Mouse (Mus musculus) limb, embryonic 13.5 days (tissue): ENCODE data around the gene Mfsd4b2. TPM values are rescaled to one million over a fixed set of nuclear protein-coding genes. Genes with fewer than 3 reads are reported as not detected.
"Not testable (repeated sequence)": the region's sequence is repeated elsewhere in the genome, so short reads cannot be mapped to it uniquely, and the experiment has no call there.

Experiments
- ATAC-seq: fragments of 200-750 bp; cut with Nextera tagmentation; 2 replicates; pipeline ENCODE4 v1.8.0; 2017; ENCODE audit warnings: low read depth, moderate number of reproducible peaks, moderate TSS enrichment; ENCODE audit not compliant: low FRiP score
- H3K27ac ChIP-seq: fragments of 300-500 bp; sonication (generic); 2 replicates; pipeline ENCODE4 v1.5.1; 2015; ENCODE audit warnings: inconsistent platforms, mild to moderate bottlenecking, moderate library complexity
- H3K27me3 ChIP-seq: fragments of 300-500 bp; sonication (generic); 2 replicates; pipeline ENCODE4 v1.6.1; 2015; ENCODE audit warnings: mild to moderate bottlenecking, inconsistent platforms
- H3K36me3 ChIP-seq: fragments of 300-500 bp; sonication (generic); 2 replicates; pipeline ENCODE4 v1.6.1; 2015; ENCODE audit warnings: inconsistent platforms, mild to moderate bottlenecking, moderate library complexity
- H3K4me1 ChIP-seq: fragments of 300-500 bp; sonication (generic); 2 replicates; pipeline ENCODE4 v1.6.1; 2015; ENCODE audit warnings: inconsistent platforms
- H3K4me2 ChIP-seq: fragments of 300-500 bp; sonication (generic); replicated peaks from 2 replicates; pipeline ENCODE4 v1.6.1; 2015; ENCODE audit warnings: inconsistent platforms, mild to moderate bottlenecking, moderate library complexity
- H3K4me3 ChIP-seq: fragments of 300-500 bp; sonication (generic); 2 replicates; pipeline ENCODE4 v1.5.1; 2015; ENCODE audit warnings: moderate library complexity, mild to moderate bottlenecking, inconsistent platforms
- H3K9ac ChIP-seq: fragments of 300-500 bp; sonication (generic); 2 replicates; pipeline ENCODE4 v1.6.1; 2015; ENCODE audit warnings: mild to moderate bottlenecking, inconsistent platforms
- H3K9me3 ChIP-seq: fragments of 300-500 bp; sonication (generic); 2 replicates; pipeline ENCODE4 v1.6.1; 2016; ENCODE audit warnings: inconsistent platforms
- WGBS: fragments of 180-500 bp; shearing (Covaris S2); methylation state at CpG from one replicate; pipeline ENCODE4 v1.1.7; 2015; 5-methylcytosine and 5-hydroxymethylcytosine counted together
- polyA plus RNA-seq: library from polyadenylated mRNA; unstranded; fragments of >200 nt; fragmentation: Nextera tagmentation; extraction: Ambion mirVana; gene quantifications from 2 replicates; pipeline ENCODE4 v1.2.1, GENCODE M21; 2015

Mfsd4b2 gene
- polyA plus RNA-seq = not detected in 2 replicates

DNA sequence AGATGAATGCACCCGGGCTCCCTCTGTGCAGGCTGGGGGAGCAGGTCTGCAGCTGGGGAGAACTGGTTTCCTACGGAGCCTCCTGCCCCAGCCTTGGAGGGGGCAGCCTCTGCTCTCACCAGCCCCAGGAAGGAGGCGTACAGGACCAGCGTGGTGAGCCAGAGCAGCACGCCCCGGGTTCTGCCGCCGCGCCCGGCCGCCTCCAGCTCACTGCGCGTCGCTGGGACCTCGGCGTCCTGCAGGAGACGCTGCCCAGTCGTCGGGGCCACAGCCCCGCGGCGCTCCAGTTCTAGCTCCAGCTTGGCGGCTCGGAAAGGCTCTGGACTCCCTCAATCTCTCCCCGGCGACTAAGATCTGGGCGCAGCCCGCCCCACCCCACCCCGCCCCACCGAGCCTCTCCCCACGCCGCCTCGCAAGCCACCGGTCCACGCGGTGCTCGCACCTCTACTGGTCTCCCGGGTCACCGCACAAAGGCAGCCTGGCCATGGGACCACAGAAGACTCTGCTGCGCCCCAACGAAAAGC lies at the start of gene Mfsd4b2:
TSS of gene Mfsd4b2 (minus strand) at position 308 of the 524 bp plus-strand sequence.
- peaks cover 21% of the 10 kb centered on the region for H3K27me3 ChIP-seq
- H3K36me3 ChIP-seq = no peaks in the 10 kb centered on the region
- no peak within 1 kb of the TSS for H3K27ac ChIP-seq
- H3K4me1 ChIP-seq = peaks cover 6% of the 10 kb centered on the region; the same call in 1 of the 2 replicates
- peak within 1 kb of the TSS; percentile 50 for H3K4me3 ChIP-seq
- peak; percentile 54 for ATAC-seq
- no peaks in the 10 kb centered on the region for H3K9me3 ChIP-seq
- WGBS = under 1% methylated on average over 40 of the region's 41 CpGs
- peak within 1 kb of the TSS; percentile 67 for H3K9ac ChIP-seq
- H3K4me2 ChIP-seq = peak within 1 kb of the TSS; percentile 85

DNA sequence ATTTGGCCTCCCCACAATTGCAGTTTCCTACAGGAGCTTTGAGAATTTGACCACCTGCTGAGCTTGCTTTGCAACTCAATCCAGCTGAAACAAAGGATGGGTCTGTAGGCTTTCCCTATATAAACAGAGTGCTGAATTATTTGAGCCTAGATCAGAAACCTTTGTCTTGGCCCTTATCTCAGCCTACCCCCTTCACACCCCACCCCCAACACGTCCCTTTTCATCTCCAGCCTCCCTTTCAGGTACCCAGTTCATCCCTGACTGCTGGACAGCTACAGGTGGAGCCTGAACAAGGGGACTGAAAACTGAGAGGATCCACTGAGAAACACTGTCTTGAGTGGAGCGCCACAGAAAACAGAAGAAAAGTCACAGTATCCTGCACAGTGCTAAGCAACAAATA lies 49.0 kb upstream of the Mfsd4b2 start:
- Histone ChIP-seq H3K4me3 (no peak overlapping the region), H3K9me3 (peaks cover 17% of the 10 kb centered on the region), H3K36me3 (no peaks in the 10 kb centered on the region), H3K27ac (no peak overlapping the region), H3K9ac (no peak overlapping the region), H3K4me1 (no peaks in the 10 kb centered on the region; the same call in 1 of the 2 replicates), H3K27me3 (no peaks in the 10 kb centered on the region), H3K4me2 (no peak overlapping the region)
- 45% methylated on average over 2 of the region's 2 CpGs for WGBS
- ATAC-seq = no peak

DNA sequence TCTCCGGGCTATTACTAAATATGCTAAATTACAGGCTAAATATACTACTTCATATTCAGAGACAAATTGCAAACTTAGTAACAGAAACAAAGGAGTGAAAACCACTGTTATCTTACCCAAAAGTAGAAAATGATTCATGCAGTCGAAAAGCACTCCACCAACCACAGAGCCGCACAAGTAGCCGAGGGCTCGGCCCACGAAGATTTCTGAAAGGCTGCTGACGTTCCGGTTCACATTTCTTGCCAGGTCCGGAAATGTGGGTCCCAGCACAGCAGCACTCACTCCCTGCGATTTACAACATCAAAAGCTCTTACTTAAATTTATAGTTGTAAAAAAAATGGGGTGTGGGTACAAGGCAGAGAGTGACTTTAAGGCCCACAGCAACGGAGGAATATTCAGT lies 48.3 kb upstream of the Mfsd4b2 start:
- WGBS = 47% methylated on average over 11 of the region's 11 CpGs
- Histone ChIP-seq H3K27me3 (no peaks in the 10 kb centered on the region), H3K9me3 (peaks cover 17% of the 10 kb centered on the region), H3K4me1 (no peaks in the 10 kb centered on the region; the same call in 1 of the 2 replicates), H3K27ac (no peak overlapping the region), H3K4me2 (no peak overlapping the region), H3K9ac (no peak overlapping the region), H3K36me3 (no peaks in the 10 kb centered on the region), H3K4me3 (no peak overlapping the region)
- no peak for ATAC-seq

DNA sequence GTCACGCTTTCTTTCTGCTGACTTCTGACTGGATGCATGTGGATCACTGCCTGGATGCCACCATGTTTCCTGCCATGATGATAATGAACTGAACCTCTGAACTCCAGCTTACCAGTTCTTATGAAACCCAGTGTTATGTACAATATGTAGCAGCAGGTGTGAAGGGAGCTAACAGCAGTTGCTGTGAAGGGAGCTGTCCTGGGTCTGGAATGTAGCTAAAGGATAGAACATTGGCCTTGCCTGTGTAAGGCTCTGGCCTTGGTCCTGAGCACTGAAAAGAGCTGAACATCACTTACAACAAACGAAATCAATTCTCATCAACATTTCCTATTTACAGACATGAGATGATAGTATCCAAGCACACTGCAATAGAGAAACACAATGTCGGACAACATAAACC lies 40.8 kb upstream of the Mfsd4b2 start:
- Histone ChIP-seq H3K36me3 (no peaks in the 10 kb centered on the region), H3K9me3 (no peaks in the 10 kb centered on the region), H3K4me2 (no peak overlapping the region), H3K4me3 (no peak overlapping the region), H3K9ac (no peak overlapping the region), H3K27ac (no peak overlapping the region), H3K27me3 (no peaks in the 10 kb centered on the region), H3K4me1 (no peaks in the 10 kb centered on the region)
- 83% methylated on average over 3 of the region's 3 CpGs for WGBS
- ATAC-seq = no peak

DNA sequence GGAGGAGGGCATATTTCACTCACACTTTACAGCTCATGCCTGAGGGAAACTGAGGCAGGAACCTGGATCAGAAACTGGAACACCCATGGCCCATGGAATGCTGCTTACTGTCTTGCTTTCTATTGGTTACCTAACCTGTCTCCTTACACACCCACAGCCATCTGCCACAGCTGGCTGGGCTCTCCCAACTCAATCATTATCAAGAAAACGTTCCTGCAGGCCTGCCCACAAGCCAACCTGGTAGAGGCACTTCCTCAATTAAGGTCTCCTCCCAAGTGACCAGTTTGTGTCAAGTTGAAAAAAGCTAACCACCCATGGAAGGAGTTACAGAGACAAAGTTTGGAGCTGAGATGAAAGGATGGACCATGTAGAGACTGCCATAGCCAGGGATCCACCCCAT lies 35.2 kb upstream of the Mfsd4b2 start:
- H3K9ac ChIP-seq = no peak overlapping the region

DNA sequence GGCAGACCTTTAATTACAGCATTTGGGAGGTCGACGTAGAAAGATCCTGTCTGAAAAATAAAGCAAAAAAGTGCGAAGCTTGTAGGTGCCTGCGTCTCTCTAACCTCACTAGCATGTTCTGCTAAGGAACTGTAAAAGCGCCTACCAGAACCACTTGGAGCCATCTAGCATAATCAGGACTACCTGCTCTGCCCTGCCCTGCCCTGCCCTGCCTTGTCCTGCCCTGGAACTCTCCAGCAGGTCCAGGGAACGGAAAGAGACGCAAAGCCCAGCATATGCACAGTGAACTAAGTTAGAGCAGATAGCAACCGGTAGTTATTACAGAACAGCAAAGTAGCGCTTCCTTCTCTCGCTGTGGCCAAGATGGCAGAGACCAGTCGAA lies 33.7 kb upstream of the Mfsd4b2 start:
- H3K9ac ChIP-seq = no peak overlapping the region
- H3K27me3 ChIP-seq = 0 out of 2 replicates have a peak, but pooled peaks cover 5% of the 10 kb centered on the region
- H3K4me1 ChIP-seq = peaks cover 6% of the 10 kb centered on the region; the same call in 1 of the 2 replicates
- H3K27ac ChIP-seq = no peak overlapping the region
- WGBS = 45% methylated on average over 11 of the region's 11 CpGs
- H3K4me2 ChIP-seq = peak overlapping the region; percentile 94
- H3K4me3 ChIP-seq = peak overlapping the region; percentile 51; the same call in 1 of the 2 replicates
- no peaks in the 10 kb centered on the region for H3K9me3 ChIP-seq
- no peaks in the 10 kb centered on the region for H3K36me3 ChIP-seq
- ATAC-seq = peak; percentile 60

More for the DNA sequence above, 35.2 kb upstream of the Mfsd4b2 start:
- H3K4me1 ChIP-seq = peaks cover 6% of the 10 kb centered on the region; the same call in 1 of the 2 replicates
- no peak overlapping the region for H3K4me3 ChIP-seq
- no peaks in the 10 kb centered on the region for H3K36me3 ChIP-seq
- no peak for ATAC-seq
- 37% methylated on average over 1 of the region's 1 CpGs for WGBS
- no peak overlapping the region for H3K27ac ChIP-seq
- no peak overlapping the region for H3K4me2 ChIP-seq
- 0 out of 2 replicates have a peak, but pooled peaks cover 5% of the 10 kb centered on the region for H3K27me3 ChIP-seq
- H3K9me3 ChIP-seq = no peaks in the 10 kb centered on the region

DNA sequence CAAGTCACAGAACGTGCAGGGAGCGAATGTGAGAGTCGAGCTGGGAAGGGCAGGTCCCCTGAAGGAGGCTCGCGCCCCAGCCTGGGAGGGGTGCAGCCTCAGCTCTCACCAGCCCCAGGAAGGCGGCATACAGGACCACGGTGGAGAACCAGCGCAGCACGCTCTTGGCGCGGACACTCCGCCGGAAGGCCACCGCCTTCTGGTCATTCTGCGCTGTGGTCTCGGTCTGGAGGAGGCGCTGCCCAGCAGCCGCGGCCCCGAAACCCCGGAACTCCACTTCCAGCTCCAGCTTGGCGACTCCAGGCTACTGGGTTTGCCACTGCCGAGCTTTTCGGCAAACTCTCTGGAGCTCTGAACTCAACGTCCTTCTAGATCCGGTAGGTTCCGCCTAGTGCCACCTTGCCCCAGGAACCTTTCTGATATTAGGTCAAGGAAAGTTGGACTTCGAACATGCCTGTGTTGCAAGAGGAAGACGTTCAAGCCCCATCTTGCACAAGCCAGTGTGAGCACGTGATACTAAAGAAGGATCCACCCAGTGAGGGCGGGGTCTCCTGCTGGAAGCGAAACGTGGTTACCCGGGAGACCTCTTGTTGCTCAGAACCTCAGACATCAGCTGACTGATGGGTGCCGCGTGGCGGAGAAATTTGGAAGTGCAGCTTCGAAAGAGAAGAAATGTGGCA lies 33.2 kb upstream of the Mfsd4b2 start, which contains the start of gene Mfsd4b3:
TSS of gene Mfsd4b3 (minus strand) at position 393 of the 680 bp plus-strand sequence.
- Histone ChIP-seq H3K4me3 (peak within 1 kb of the TSS; percentile 51), H3K9me3 (no peaks in the 10 kb centered on the region), H3K9ac (peak within 1 kb of the TSS; percentile 70), H3K27ac (no peak within 1 kb of the TSS), H3K36me3 (no peaks in the 10 kb centered on the region), H3K4me2 (peak within 1 kb of the TSS; percentile 94), H3K27me3 (0 out of 2 replicates have a peak, but pooled peaks cover 5% of the 10 kb centered on the region), H3K4me1 (peaks cover 6% of the 10 kb centered on the region; the same call in 1 of the 2 replicates)
- peak; percentile 98 for ATAC-seq
- under 1% methylated on average over 38 of the region's 38 CpGs for WGBS

DNA sequence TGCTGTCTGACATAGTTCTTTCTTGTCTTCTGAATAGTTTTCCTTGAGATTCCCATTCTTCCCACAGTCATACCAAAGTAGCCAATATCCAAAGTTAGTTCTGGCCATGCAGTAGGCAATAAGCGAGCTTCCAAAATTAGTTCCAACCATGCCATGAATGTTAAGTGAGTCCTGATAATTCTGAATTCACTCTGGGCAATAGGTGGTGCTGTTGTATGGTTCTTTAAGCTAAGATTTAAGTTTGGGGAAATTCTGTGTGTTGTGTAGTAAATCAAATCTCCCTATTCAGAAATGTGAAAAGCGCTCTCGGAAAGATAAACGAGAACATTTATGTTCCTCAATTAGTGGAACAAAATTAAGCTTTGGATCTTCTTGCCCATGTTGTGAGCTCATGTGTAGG lies 31.5 kb upstream of the Mfsd4b2 start:
- H3K4me1 ChIP-seq = peaks cover 6% of the 10 kb centered on the region; the same call in 1 of the 2 replicates
- H3K36me3 ChIP-seq = no peaks in the 10 kb centered on the region
- no peak overlapping the region for H3K4me3 ChIP-seq
- no peaks in the 10 kb centered on the region for H3K9me3 ChIP-seq
- H3K27me3 ChIP-seq = 0 out of 2 replicates have a peak, but pooled peaks cover 5% of the 10 kb centered on the region
- no peak overlapping the region for H3K9ac ChIP-seq
- 58% methylated on average over 4 of the region's 4 CpGs for WGBS
- no peak overlapping the region for H3K27ac ChIP-seq
- H3K4me2 ChIP-seq = no peak overlapping the region
- no peak for ATAC-seq

DNA sequence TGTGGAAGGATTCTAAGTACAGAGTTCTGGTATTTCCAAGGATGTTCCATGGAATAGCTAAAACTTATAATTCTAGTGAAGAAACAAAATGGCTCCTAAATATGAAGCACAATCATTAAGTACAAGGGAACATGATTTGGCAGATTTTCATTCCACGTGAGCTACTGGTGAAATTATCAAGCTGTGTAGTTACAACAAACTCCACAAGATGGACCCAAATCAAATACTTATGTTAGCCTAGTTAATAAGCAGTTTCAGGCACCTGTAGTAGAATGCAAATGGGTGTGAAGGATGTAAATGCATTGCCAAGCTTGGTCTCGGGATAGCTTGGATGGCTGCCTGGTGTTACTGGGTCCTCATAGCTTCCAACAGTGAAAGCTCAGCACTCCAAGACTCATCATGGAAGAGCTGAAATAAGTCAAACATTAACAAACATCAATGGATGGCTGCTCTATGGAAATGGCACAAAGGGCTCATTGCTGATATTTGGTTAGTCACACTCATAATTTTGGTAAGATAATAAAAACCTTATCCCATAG lies 29.7 kb upstream of the Mfsd4b2 start:
- Histone ChIP-seq H3K36me3 (no peaks in the 10 kb centered on the region), H3K9me3 (no peaks in the 10 kb centered on the region), H3K4me1 (peaks cover 6% of the 10 kb centered on the region; the same call in 1 of the 2 replicates), H3K9ac (no peak overlapping the region), H3K4me3 (no peak overlapping the region), H3K27me3 (0 out of 2 replicates have a peak, but pooled peaks cover 5% of the 10 kb centered on the region), H3K27ac (no peak overlapping the region), H3K4me2 (no peak overlapping the region)
- ATAC-seq = no peak
- 70% methylated on average over 2 of the region's 2 CpGs for WGBS

DNA sequence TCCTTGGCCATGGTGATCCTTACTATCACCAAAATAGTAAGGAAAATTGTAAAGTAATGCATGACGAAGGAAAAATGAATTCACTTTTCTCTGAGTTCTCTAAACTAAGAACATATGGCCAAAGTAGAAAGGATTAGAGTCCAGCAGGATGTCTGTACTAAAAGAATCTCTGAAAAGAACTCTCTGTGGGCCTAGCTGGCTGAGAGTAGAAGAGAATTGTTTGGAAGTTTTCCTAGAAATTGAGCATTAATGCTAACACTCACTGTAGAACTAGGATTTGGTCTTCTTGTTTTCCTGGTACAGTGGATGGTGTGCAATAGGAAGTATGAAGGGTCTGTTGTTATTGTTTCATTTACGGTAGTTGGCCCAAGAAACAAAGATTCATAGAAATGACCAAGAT lies 28.4 kb upstream of the Mfsd4b2 start:
- 76% methylated on average over 2 of the region's 2 CpGs for WGBS
- Histone ChIP-seq H3K27me3 (0 out of 2 replicates have a peak, but pooled peaks cover 5% of the 10 kb centered on the region), H3K36me3 (no peaks in the 10 kb centered on the region), H3K27ac (no peak overlapping the region), H3K4me3 (no peak overlapping the region), H3K9ac (no peak overlapping the region), H3K4me2 (no peak overlapping the region), H3K4me1 (peaks cover 6% of the 10 kb centered on the region; the same call in 1 of the 2 replicates), H3K9me3 (no peaks in the 10 kb centered on the region)
- no peak for ATAC-seq

DNA sequence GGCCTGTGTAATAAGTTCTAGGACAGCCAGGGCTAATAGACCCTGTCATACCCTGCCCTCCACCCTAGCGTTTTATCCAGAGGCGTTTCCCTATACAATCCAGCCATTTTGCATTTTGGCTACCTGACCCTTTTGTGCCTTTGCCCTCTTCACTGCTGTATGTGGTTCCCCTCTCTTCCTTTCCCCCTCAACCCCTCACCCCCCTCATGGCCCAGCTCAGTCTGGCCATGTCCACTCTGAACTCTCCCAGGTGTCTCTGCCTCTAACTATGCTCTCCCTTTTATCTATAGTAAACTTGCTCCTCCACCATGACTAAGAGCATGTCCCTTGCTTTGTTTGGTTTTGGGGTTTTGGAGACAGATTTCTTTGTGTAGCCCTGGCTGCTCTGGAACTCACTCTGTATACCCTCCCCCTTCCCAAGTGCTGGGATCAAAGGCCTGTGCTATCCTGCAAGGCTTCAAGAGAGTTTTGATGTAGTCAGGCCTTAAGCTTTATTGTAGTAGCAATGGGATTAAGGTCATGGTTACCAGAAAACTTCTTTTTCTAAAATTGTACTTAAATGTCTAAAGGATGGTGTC lies 22.7 kb upstream of the Mfsd4b2 start:
- Histone ChIP-seq H3K36me3 (no peaks in the 10 kb centered on the region), H3K9me3 (no peaks in the 10 kb centered on the region), H3K4me2 (no peak overlapping the region), H3K27ac (no peak overlapping the region), H3K9ac (no peak overlapping the region), H3K4me1 (no peaks in the 10 kb centered on the region), H3K4me3 (no peak overlapping the region), H3K27me3 (no peaks in the 10 kb centered on the region)
- ATAC-seq = no peak
- 95% methylated on average over 2 of the region's 2 CpGs for WGBS

DNA sequence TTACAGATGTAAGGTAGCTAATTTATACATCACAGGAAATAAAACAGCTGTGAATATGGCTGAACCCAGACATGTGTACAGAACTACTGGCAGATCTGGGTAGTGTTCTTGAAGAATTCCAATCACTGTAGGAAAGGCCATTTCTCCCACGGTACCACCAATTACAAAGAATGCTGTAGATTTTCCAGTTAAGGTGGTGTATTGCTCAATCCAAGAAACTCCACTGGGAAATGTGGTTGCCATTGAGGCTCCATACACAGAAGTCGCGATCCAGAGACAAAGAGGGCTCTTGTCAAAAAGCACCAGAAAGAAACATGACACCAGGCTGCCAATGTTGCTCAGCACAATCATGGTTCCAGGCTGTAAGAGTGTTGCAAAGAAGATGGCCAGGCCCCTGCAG lies 20.5 kb upstream of the Mfsd4b2 start:
- 74% methylated on average over 3 of the region's 3 CpGs for WGBS

More for the DNA sequence above, 20.5 kb upstream of the Mfsd4b2 start:
- not testable (repeated sequence) for H3K9me3 ChIP-seq, H3K4me2 ChIP-seq, H3K36me3 ChIP-seq, ATAC-seq, H3K4me1 ChIP-seq, H3K27me3 ChIP-seq, H3K4me3 ChIP-seq, H3K9ac ChIP-seq, H3K27ac ChIP-seq
